Mouse (Mus musculus) ES-Bruce4 (cell line): ENCODE data around the gene Stac. TPM values are rescaled to one million over a fixed set of nuclear protein-coding genes. Genes with fewer than 3 reads are reported as not detected.
A peak's percentile ranks its signal among the peaks of the same experiment; 100 is the strongest.

ENCODE experiments used
- H3K27ac ChIP-seq: 2 replicates; pipeline ENCODE4 v1.5.1; 2012; ENCODE audit warnings: low read length, inconsistent platforms; ENCODE audit not compliant: insufficient read depth
- H3K27me3 ChIP-seq: 2 replicates; pipeline ENCODE4 v1.6.1; 2012; ENCODE audit warnings: mild to moderate bottlenecking, low read length, inconsistent platforms; ENCODE audit not compliant: control insufficient read depth, poor library complexity, insufficient read depth, severe bottlenecking
- H3K36me3 ChIP-seq: 2 replicates; pipeline ENCODE4 v1.6.1; 2012; ENCODE audit warnings: inconsistent platforms, mild to moderate bottlenecking, low read length, moderate library complexity; ENCODE audit not compliant: control insufficient read depth, poor library complexity, insufficient read depth, severe bottlenecking
- H3K4me1 ChIP-seq: one replicate; pipeline ENCODE4 v1.8.1; 2011; ENCODE audit warnings: low read length; ENCODE audit not compliant: control insufficient read depth, insufficient read depth
- H3K4me3 ChIP-seq: 2 replicates; pipeline ENCODE4 v1.5.1; 2011; ENCODE audit warnings: low read depth, mild to moderate bottlenecking, low read length
- H3K9ac ChIP-seq: 2 replicates; pipeline ENCODE4 v1.6.1; 2012; ENCODE audit warnings: low read depth, mild to moderate bottlenecking, inconsistent platforms; ENCODE audit not compliant: poor library complexity, severe bottlenecking
- H3K9me3 ChIP-seq: replicated peaks from 2 replicates; pipeline ENCODE4 v1.6.1; 2012; ENCODE audit warnings: mild to moderate bottlenecking, low read length, inconsistent platforms; ENCODE audit not compliant: control insufficient read depth, poor library complexity, insufficient read depth, severe bottlenecking
- CTCF ChIP-seq: IDR thresholded peaks from one replicate; pipeline ENCODE4 v1.8.1; 2011; ENCODE audit warnings: low read depth, low read length
- EP300 ChIP-seq: IDR thresholded peaks from 2 replicates; pipeline ENCODE4 v1.6.1; 2011; ENCODE audit warnings: low read depth, low read length; ENCODE audit not compliant: insufficient read depth
- POLR2A ChIP-seq: IDR thresholded peaks from one replicate; pipeline ENCODE4 v1.8.1; 2011; ENCODE audit warnings: low read length; ENCODE audit not compliant: insufficient read depth
- polyA plus RNA-seq: library from polyadenylated mRNA; stranded (reverse); fragments of >200 nt; gene quantifications from 2 replicates; pipeline ENCODE4 v1.2.4, GENCODE M21; 2011; ENCODE audit warnings: low read depth; ENCODE audit not compliant: missing spikeins, insufficient read depth, insufficient read length

The Stac gene
- polyA plus RNA-seq, 1 experiment = not detected

GRCm38 (mm10) chr9:111731939-111732670 lies 42.0 kb upstream of the Stac start:
- no peak overlapping the region for H3K27ac ChIP-seq
- no peaks in the 10 kb centered on the region for H3K36me3 ChIP-seq
- no peaks in the 10 kb centered on the region for H3K27me3 ChIP-seq
- H3K9ac ChIP-seq = no peak overlapping the region
- H3K4me3 ChIP-seq = no peak overlapping the region
- no peaks in the 10 kb centered on the region for H3K9me3 ChIP-seq
- H3K4me1 ChIP-seq = no peaks in the 10 kb centered on the region
- TF ChIP-seq EP300 (no peak), CTCF (no peak), POLR2A (no peak)

GRCm38 (mm10) chr9:111724981-111725593 lies 34.9 kb upstream of the Stac start:
- Histone ChIP-seq H3K4me1 (peaks cover 2% of the 10 kb centered on the region), H3K9me3 (no peaks in the 10 kb centered on the region), H3K36me3 (no peaks in the 10 kb centered on the region), H3K27ac (no peak overlapping the region), H3K27me3 (no peaks in the 10 kb centered on the region), H3K4me3 (no peak overlapping the region), H3K9ac (no peak overlapping the region)
- no peak for TF ChIP-seq EP300
- no peak for TF ChIP-seq CTCF
- no peak for TF ChIP-seq POLR2A

GRCm38 (mm10) chr9:111714457-111714856 lies 24.3 kb upstream of the Stac start:
- Histone ChIP-seq H3K4me3 (no peak overlapping the region), H3K27ac (no peak overlapping the region), H3K9me3 (no peaks in the 10 kb centered on the region), H3K4me1 (no peaks in the 10 kb centered on the region), H3K27me3 (0 out of 2 replicates have a peak, but pooled peaks cover 1% of the 10 kb centered on the region), H3K9ac (no peak overlapping the region), H3K36me3 (no peaks in the 10 kb centered on the region)
- TF ChIP-seq EP300 = no peak

- TF ChIP-seq POLR2A (no peak), EP300 (no peak), CTCF (no peak)
- Histone ChIP-seq H3K4me3 (no peak overlapping the region), H3K9ac (no peak overlapping the region), H3K27me3 (no peaks in the 10 kb centered on the region; the same call in 1 of the 2 replicates), H3K36me3 (no peaks in the 10 kb centered on the region), H3K4me1 (no peaks in the 10 kb centered on the region), H3K9me3 (no peaks in the 10 kb centered on the region), H3K27ac (no peak overlapping the region)
Observed at GRCm38 (mm10) chr9:111700101-111700500, 10.0 kb upstream of the Stac start.

GRCm38 (mm10) chr9:111690484-111690855 lies 322 bp upstream of the Stac start:
- Histone ChIP-seq H3K9me3 (0 out of 2 replicates have a peak, but pooled peaks cover 7% of the 10 kb centered on the region), H3K4me3 (peak overlapping the region; percentile 46), H3K9ac (peak overlapping the region; percentile 49; the same call in 1 of the 2 replicates), H3K4me1 (no peaks in the 10 kb centered on the region), H3K27ac (no peak overlapping the region), H3K36me3 (no peaks in the 10 kb centered on the region), H3K27me3 (peaks cover 8% of the 10 kb centered on the region; the same call in 1 of the 2 replicates)
- TF ChIP-seq EP300 (no peak), POLR2A (no peak), CTCF (no peak)

GRCm38 (mm10) chr9:111689146-111689545 lies 1.0 kb downstream of the Stac start:
- no peak overlapping the region for H3K9ac ChIP-seq
- H3K36me3 ChIP-seq = no peaks in the 10 kb centered on the region
- no peaks in the 10 kb centered on the region for H3K4me1 ChIP-seq
- no peak overlapping the region for H3K27ac ChIP-seq
- TF ChIP-seq EP300 = no peak
- TF ChIP-seq POLR2A = no peak
- TF ChIP-seq CTCF = no peak
- H3K4me3 ChIP-seq = no peak overlapping the region
- H3K27me3 ChIP-seq = peaks cover 8% of the 10 kb centered on the region; the same call in 1 of the 2 replicates
- H3K9me3 ChIP-seq = 0 out of 2 replicates have a peak, but pooled peaks cover 7% of the 10 kb centered on the region
